Mouse (Mus musculus): ENCODE data around the gene Vps26c. TPM values are rescaled to one million over a fixed set of nuclear protein-coding genes. Genes with fewer than 3 reads are reported as not detected.
"Not testable (repeated sequence)": the region's sequence is repeated elsewhere in the genome, so short reads cannot be mapped to it uniquely, and the experiment has no call there.

The Vps26c gene
- polyA plus RNA-seq, 1 experiment from 2014 or later: 59.3 TPM

GRCm38 (mm10) chr16:94507071-94507470, 19.6 kb downstream of the Vps26c start:
- no peaks in the 10 kb centered on the region for H3K9me3 ChIP-seq (ENCODE audit: low read length)
- no peak overlapping the region for H3K4me2 ChIP-seq (replicated peaks; ENCODE audit: low read depth, low read length)
- H3K36me3 ChIP-seq (ENCODE audit: insufficient read depth, low read length): peaks cover 53% of the 10 kb centered on the region
- no peak overlapping the region for H3K4me3 ChIP-seq (ENCODE audit: low read length)
- no peak overlapping the region for H3K27ac ChIP-seq (ENCODE audit: low read length)
- WGBS: 91% methylated on average over 2 of the region's 2 CpGs
- H3K9ac ChIP-seq (replicated peaks; ENCODE audit: low read length): no peak overlapping the region
- no peaks in the 10 kb centered on the region for H3K27me3 ChIP-seq (ENCODE audit: insufficient read depth, low read length)
- H3K4me1 ChIP-seq (ENCODE audit: insufficient read depth, low read length): no peaks in the 10 kb centered on the region
- ATAC-seq (ENCODE audit: low FRiP score, low TSS enrichment): no peak

DNA sequence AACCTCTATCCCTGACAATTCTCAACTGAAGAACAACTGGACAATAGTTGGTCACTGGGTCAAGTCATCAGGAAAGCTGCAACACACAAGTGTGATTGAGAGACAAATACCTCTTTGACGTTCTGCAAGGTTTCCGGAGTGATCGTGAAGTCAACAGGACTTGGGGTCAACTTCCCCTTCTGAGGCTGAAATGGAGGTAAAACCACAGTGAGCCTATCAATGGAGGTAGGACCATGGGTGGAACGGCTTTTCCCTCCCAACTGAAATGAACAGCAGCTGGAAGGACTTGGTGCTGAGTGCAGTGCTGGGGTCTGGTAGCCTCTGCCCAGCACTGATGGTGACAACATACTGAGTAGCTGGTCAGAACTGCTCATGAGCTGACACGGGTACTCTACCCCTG, 22.4 kb downstream of the Vps26c start:
- Histone ChIP-seq H3K36me3 (ENCODE audit: insufficient read depth, low read length) (peaks cover 56% of the 10 kb centered on the region), H3K27me3 (ENCODE audit: insufficient read depth, low read length) (no peaks in the 10 kb centered on the region), H3K9ac (replicated peaks; ENCODE audit: low read length) (no peak overlapping the region), H3K4me1 (ENCODE audit: insufficient read depth, low read length) (no peaks in the 10 kb centered on the region), H3K4me3 (ENCODE audit: low read length) (no peak overlapping the region), H3K9me3 (ENCODE audit: low read length) (no peaks in the 10 kb centered on the region), H3K27ac (ENCODE audit: low read length) (no peak overlapping the region), H3K4me2 (replicated peaks; ENCODE audit: low read depth, low read length) (no peak overlapping the region)
- WGBS: 96% methylated on average over 5 of the region's 5 CpGs
- no peak for ATAC-seq (ENCODE audit: low FRiP score, low TSS enrichment)

DNA sequence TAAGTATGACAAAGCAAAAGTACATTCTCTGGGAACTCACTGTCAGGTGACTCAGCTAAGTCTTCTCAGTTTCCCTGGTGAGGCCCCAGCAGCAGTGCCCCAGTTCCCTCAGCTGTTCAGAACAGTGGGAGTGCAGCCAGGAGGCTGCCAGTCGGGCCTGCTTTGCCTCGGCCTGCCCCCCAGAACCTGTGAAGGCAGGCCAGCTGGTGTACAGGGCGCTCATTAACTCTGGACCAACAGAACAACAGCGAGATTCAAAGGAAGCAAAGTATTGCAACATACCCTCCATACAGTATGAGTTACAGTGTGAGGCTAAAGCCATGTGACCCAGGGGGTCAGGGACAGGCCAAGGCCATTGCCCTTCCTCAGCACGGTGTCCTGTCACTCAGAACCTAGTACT, 28.7 kb downstream of the Vps26c start:
- 83% methylated on average over 5 of the region's 5 CpGs for WGBS

DNA sequence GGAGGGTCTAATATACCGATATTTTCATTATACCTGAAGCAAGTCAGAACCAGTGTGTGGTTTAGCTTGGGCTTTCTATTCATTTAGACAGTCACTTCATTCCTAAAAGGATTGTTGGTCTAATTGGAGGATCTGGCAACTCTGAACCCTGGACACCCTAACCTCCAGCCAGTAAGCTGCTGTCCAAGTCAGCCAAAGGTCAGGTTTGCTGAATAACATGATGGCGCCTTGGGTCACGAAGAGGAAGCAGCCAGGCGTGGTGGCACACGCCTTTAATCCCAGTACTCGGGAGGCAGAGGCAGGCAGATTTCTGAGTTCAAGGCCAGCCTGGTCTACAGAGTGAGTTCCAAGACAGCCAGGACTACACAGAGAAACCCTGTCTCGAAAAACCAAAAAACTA, 29.5 kb downstream of the Vps26c start:
- H3K27me3 ChIP-seq (ENCODE audit: insufficient read depth, low read length); ATAC-seq (ENCODE audit: low FRiP score, low TSS enrichment); H3K4me1 ChIP-seq (ENCODE audit: insufficient read depth, low read length); H3K9ac ChIP-seq (replicated peaks; ENCODE audit: low read length); H3K9me3 ChIP-seq (ENCODE audit: low read length); H3K4me3 ChIP-seq (ENCODE audit: low read length); H3K27ac ChIP-seq (ENCODE audit: low read length); H3K4me2 ChIP-seq (replicated peaks; ENCODE audit: low read depth, low read length): not testable (repeated sequence)
- peaks cover 46% of the 10 kb centered on the region for H3K36me3 ChIP-seq (ENCODE audit: insufficient read depth, low read length)
- 93% methylated on average over 7 of the region's 7 CpGs for WGBS

More for the DNA sequence above, 28.7 kb downstream of the Vps26c start:
- Histone ChIP-seq H3K4me1 (ENCODE audit: insufficient read depth, low read length) (no peaks in the 10 kb centered on the region), H3K27me3 (ENCODE audit: insufficient read depth, low read length) (no peaks in the 10 kb centered on the region), H3K36me3 (ENCODE audit: insufficient read depth, low read length) (peaks cover 48% of the 10 kb centered on the region), H3K4me3 (ENCODE audit: low read length) (no peak overlapping the region), H3K27ac (ENCODE audit: low read length) (no peak overlapping the region), H3K9ac (replicated peaks; ENCODE audit: low read length) (no peak overlapping the region), H3K4me2 (replicated peaks; ENCODE audit: low read depth, low read length) (no peak overlapping the region), H3K9me3 (ENCODE audit: low read length) (no peaks in the 10 kb centered on the region)
- ATAC-seq (ENCODE audit: low FRiP score, low TSS enrichment): no peak; the same call in 1 of the 2 replicates

GRCm38 (mm10) chr16:94489326-94489725, 37.3 kb downstream of the Vps26c start:
- Histone ChIP-seq H3K4me3 (ENCODE audit: low read length) (no peak overlapping the region), H3K27ac (ENCODE audit: low read length) (no peak overlapping the region), H3K27me3 (ENCODE audit: insufficient read depth, low read length) (no peaks in the 10 kb centered on the region), H3K4me2 (replicated peaks; ENCODE audit: low read depth, low read length) (no peak overlapping the region), H3K9ac (replicated peaks; ENCODE audit: low read length) (no peak overlapping the region), H3K9me3 (ENCODE audit: low read length) (no peaks in the 10 kb centered on the region), H3K36me3 (ENCODE audit: insufficient read depth, low read length) (no peaks in the 10 kb centered on the region), H3K4me1 (ENCODE audit: insufficient read depth, low read length) (no peaks in the 10 kb centered on the region)
- no peak for ATAC-seq (ENCODE audit: low FRiP score, low TSS enrichment)
- 91% methylated on average over 5 of the region's 5 CpGs for WGBS

GRCm38 (mm10) chr16:94487341-94487740, 39.3 kb downstream of the Vps26c start:
- Histone ChIP-seq H3K4me3 (ENCODE audit: low read length) (no peak overlapping the region), H3K4me2 (replicated peaks; ENCODE audit: low read depth, low read length) (no peak overlapping the region), H3K4me1 (ENCODE audit: insufficient read depth, low read length) (no peaks in the 10 kb centered on the region), H3K9ac (replicated peaks; ENCODE audit: low read length) (no peak overlapping the region), H3K36me3 (ENCODE audit: insufficient read depth, low read length) (no peaks in the 10 kb centered on the region), H3K27ac (ENCODE audit: low read length) (no peak overlapping the region), H3K27me3 (ENCODE audit: insufficient read depth, low read length) (no peaks in the 10 kb centered on the region), H3K9me3 (ENCODE audit: low read length) (no peaks in the 10 kb centered on the region)
- no peak for ATAC-seq (ENCODE audit: low FRiP score, low TSS enrichment)
- 70% methylated on average over 5 of the region's 5 CpGs for WGBS

GRCm38 (mm10) chr16:94484752-94485535, 41.7 kb downstream of the Vps26c start:
- H3K4me1 ChIP-seq (ENCODE audit: insufficient read depth, low read length): no peaks in the 10 kb centered on the region
- H3K9me3 ChIP-seq (ENCODE audit: low read length): no peaks in the 10 kb centered on the region
- no peaks in the 10 kb centered on the region for H3K27me3 ChIP-seq (ENCODE audit: insufficient read depth, low read length)
- no peak overlapping the region for H3K27ac ChIP-seq (ENCODE audit: low read length)
- H3K36me3 ChIP-seq (ENCODE audit: insufficient read depth, low read length): no peaks in the 10 kb centered on the region
- H3K9ac ChIP-seq (replicated peaks; ENCODE audit: low read length): no peak overlapping the region
- no peak overlapping the region for H3K4me3 ChIP-seq (ENCODE audit: low read length)
- WGBS: 79% methylated on average over 11 of the region's 11 CpGs
- no peak overlapping the region for H3K4me2 ChIP-seq (replicated peaks; ENCODE audit: low read depth, low read length)
- ATAC-seq (ENCODE audit: low FRiP score, low TSS enrichment): no peak

GRCm38 (mm10) chr16:94473086-94473822, 53.4 kb downstream of the Vps26c start:
- WGBS: 85% methylated on average over 11 of the region's 11 CpGs
- Histone ChIP-seq H3K4me1 (ENCODE audit: insufficient read depth, low read length) (no peaks in the 10 kb centered on the region), H3K4me3 (ENCODE audit: low read length) (no peak overlapping the region), H3K36me3 (ENCODE audit: insufficient read depth, low read length) (peaks cover 27% of the 10 kb centered on the region), H3K27ac (ENCODE audit: low read length) (no peak overlapping the region), H3K9ac (replicated peaks; ENCODE audit: low read length) (no peak overlapping the region), H3K27me3 (ENCODE audit: insufficient read depth, low read length) (no peaks in the 10 kb centered on the region), H3K9me3 (ENCODE audit: low read length) (no peaks in the 10 kb centered on the region), H3K4me2 (replicated peaks; ENCODE audit: low read depth, low read length) (no peak overlapping the region)
- no peak for ATAC-seq (ENCODE audit: low FRiP score, low TSS enrichment)

- WGBS: 81% methylated on average over 8 of the region's 8 CpGs
- Histone ChIP-seq H3K36me3 (ENCODE audit: insufficient read depth, low read length) (peaks cover 34% of the 10 kb centered on the region), H3K9ac (replicated peaks; ENCODE audit: low read length) (no peak overlapping the region), H3K27me3 (ENCODE audit: insufficient read depth, low read length) (no peaks in the 10 kb centered on the region), H3K4me3 (ENCODE audit: low read length) (no peak overlapping the region), H3K4me1 (ENCODE audit: insufficient read depth, low read length) (no peaks in the 10 kb centered on the region), H3K4me2 (replicated peaks; ENCODE audit: low read depth, low read length) (no peak overlapping the region), H3K9me3 (ENCODE audit: low read length) (no peaks in the 10 kb centered on the region), H3K27ac (ENCODE audit: low read length) (no peak overlapping the region)
- no peak for ATAC-seq (ENCODE audit: low FRiP score, low TSS enrichment)
Measured at GRCm38 (mm10) chr16:94472515-94472951, 54.1 kb downstream of the Vps26c start.

DNA sequence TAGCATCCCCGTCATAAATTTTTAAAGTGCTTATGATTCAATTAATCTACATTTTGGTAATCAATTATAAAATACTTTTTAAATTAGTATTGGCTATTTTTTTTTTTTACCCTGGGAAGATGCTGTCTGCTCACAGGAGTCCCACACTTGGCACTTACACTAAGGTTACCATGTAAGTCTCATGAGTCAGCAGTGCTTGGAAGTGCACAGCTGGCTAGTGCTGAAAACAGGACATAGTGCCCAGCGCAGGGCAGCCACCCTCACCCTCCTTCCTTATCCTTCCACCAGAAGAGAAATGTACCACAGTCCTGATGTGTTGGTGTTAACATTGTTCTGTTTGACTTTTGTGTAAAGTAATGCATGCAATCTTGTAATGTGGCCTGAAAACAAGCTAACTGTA, 58.2 kb downstream of the Vps26c start:
- no peak for ATAC-seq (ENCODE audit: low FRiP score, low TSS enrichment)
- H3K4me3 ChIP-seq (ENCODE audit: low read length): no peak overlapping the region
- no peak overlapping the region for H3K27ac ChIP-seq (ENCODE audit: low read length)
- H3K9me3 ChIP-seq (ENCODE audit: low read length): no peaks in the 10 kb centered on the region
- 92% methylated on average over 2 of the region's 2 CpGs for WGBS
- H3K36me3 ChIP-seq (ENCODE audit: insufficient read depth, low read length): peaks cover 70% of the 10 kb centered on the region
- no peaks in the 10 kb centered on the region for H3K4me1 ChIP-seq (ENCODE audit: insufficient read depth, low read length)
- H3K27me3 ChIP-seq (ENCODE audit: insufficient read depth, low read length): no peaks in the 10 kb centered on the region
- no peak overlapping the region for H3K9ac ChIP-seq (replicated peaks; ENCODE audit: low read length)
- no peak overlapping the region for H3K4me2 ChIP-seq (replicated peaks; ENCODE audit: low read depth, low read length)
